In the genomic region with DNA sequence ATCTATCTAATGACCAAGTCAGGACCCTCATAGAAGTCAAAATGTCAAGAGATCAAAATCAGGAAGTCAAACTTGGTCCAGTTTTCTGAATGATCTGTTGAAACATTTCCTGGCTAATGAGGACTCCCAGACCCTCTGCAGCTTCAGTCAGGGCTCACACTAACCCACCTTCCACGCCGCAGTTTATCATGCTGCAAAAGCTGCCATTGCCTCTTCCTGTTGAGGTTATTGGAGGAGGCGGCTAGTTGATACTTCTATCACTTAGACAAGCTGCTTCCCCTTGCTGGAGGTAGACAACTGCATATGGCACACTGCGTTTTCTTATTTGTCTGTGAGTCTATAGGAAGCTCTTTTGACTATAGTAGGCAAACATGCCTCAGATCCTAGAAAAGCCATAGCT, we compare ENCODE assay signal across 14 mouse cellular contexts.
"Had no signal": no experiment of that assay in that cellular context is flagged by ENCODE, and none has a peak within 500 bp of the region (broad histone marks: within the 10 kb centered on the region; RNA-seq: fewer than 3 reads in every experiment).

No protein-coding gene starts in this region.

- DNase-seq: gastrocnemius, postnatal 14 days; gastrocnemius, postnatal 36 days; heart, adult 2 months; heart, postnatal 14 days; heart, postnatal 4 days; kidney, adult 18-20 months; kidney, adult 8-10 months; kidney, postnatal 10 days; kidney, postnatal 25 days; kidney, postnatal 4 days; left cerebral cortex, postnatal 4 days had no signal

- ATAC-seq: hindbrain, postnatal 0 days; intestine, postnatal 0 days; liver, embryonic 12.5 days had no signal
